Mouse (Mus musculus) cerebellum, adult 11 months (tissue): ENCODE results near the gene Pum2.
A peak's percentile ranks its signal among the peaks of the same experiment; 100 is the strongest.
"Not testable (repeated sequence)": the region's sequence is repeated elsewhere in the genome, so short reads cannot be mapped to it uniquely, and the experiment has no call there.

Experiments used
- DNase-seq: peaks from one replicate; pipeline ENCODE4 v3.0.0; 2022

Gene Pum2

GRCm38 (mm10) chr12:8669846-8670245 lies 4.1 kb upstream of the Pum2 start:
- DNase-seq: no peak

GRCm38 (mm10) chr12:8673121-8673973 lies 587 bp upstream of the Pum2 start:
- peak; percentile 18 for DNase-seq

GRCm38 (mm10) chr12:8674377-8674864 lies 487 bp downstream of the Pum2 start:
- DNase-seq: peak; percentile 62

- DNase-seq: no peak
These were observed 982 bp downstream of the Pum2 start for GRCm38 (mm10) chr12:8674891-8675341.

- DNase-seq: no peak
These were observed 1.4 kb downstream of the Pum2 start for GRCm38 (mm10) chr12:8675361-8675760.

- no peak for DNase-seq
These were observed 2.4 kb downstream of the Pum2 start for GRCm38 (mm10) chr12:8676341-8676740.

GRCm38 (mm10) chr12:8677926-8678325 lies 4.0 kb downstream of the Pum2 start:
- no peak for DNase-seq

GRCm38 (mm10) chr12:8684200-8684599 lies 10.3 kb downstream of the Pum2 start:
- DNase-seq: no peak

GRCm38 (mm10) chr12:8685036-8685435 lies 11.1 kb downstream of the Pum2 start:
- no peak for DNase-seq

GRCm38 (mm10) chr12:8689882-8690281 lies 15.9 kb downstream of the Pum2 start:
- not testable (repeated sequence) for DNase-seq

GRCm38 (mm10) chr12:8698895-8699294 lies 25.0 kb downstream of the Pum2 start:
- peak; percentile 27 for DNase-seq

- no peak for DNase-seq
These were observed 30.1 kb downstream of the Pum2 start for GRCm38 (mm10) chr12:8703988-8704387.

GRCm38 (mm10) chr12:8708876-8709275 lies 34.9 kb downstream of the Pum2 start:
- no peak for DNase-seq

- no peak for DNase-seq
These were observed 38.7 kb downstream of the Pum2 start for GRCm38 (mm10) chr12:8712665-8713064.

- DNase-seq: no peak
These were observed 42.2 kb downstream of the Pum2 start for GRCm38 (mm10) chr12:8716093-8716492.

GRCm38 (mm10) chr12:8726890-8727289 lies 53.0 kb downstream of the Pum2 start:
- no peak for DNase-seq

- no peak for DNase-seq
These were observed 54.8 kb downstream of the Pum2 start for GRCm38 (mm10) chr12:8728739-8729138.

- no peak for DNase-seq
These were observed 79.7 kb downstream of the Pum2 start for GRCm38 (mm10) chr12:8753654-8754053.

- DNase-seq: no peak
These were observed 80.2 kb downstream of the Pum2 start for GRCm38 (mm10) chr12:8754116-8754515.

GRCm38 (mm10) chr12:8758029-8758428 lies 84.1 kb downstream of the Pum2 start:
- DNase-seq: no peak

- no peak for DNase-seq
These were observed 85.2 kb downstream of the Pum2 start for GRCm38 (mm10) chr12:8759115-8759514.

GRCm38 (mm10) chr12:8759779-8760178 lies 85.8 kb downstream of the Pum2 start:
- DNase-seq: no peak

- DNase-seq: no peak
These were observed 86.6 kb downstream of the Pum2 start for GRCm38 (mm10) chr12:8760561-8760960.

- DNase-seq: no peak
These were observed 87.1 kb downstream of the Pum2 start for GRCm38 (mm10) chr12:8761058-8761457.

- no peak for DNase-seq
These were observed 88.7 kb downstream of the Pum2 start for GRCm38 (mm10) chr12:8762667-8763066.
